In genomic region chr6:28832751-28833291, GRCm38 (mm10) we compare ENCODE assay signal across 9 mouse cellular contexts. TPM values are rescaled to one million over a fixed set of nuclear protein-coding genes. Genes with fewer than 3 reads are reported as not detected.
DNase-seq lines count a peak whose midpoint lies in the region; ATAC-seq and TF ChIP-seq lines count a peak whose summit lies in the region.
"Had no signal": no experiment of that assay in that cellular context is flagged by ENCODE, and none has a peak within 500 bp of the region (broad histone marks: within the 10 kb centered on the region; RNA-seq: fewer than 3 reads in every experiment).

No protein-coding gene starts in this region.

- no peaks in the 10 kb centered on the region for H3K27me3 ChIP-seq in G1E (ENCODE audit: insufficient read depth, low read length)
- peaks cover 19% of the 10 kb centered on the region for H3K27me3 ChIP-seq in heart, embryonic 16.5 days (ENCODE audit: control insufficient read depth, insufficient read depth, low read length)
- H3K27me3 ChIP-seq in midbrain, embryonic 13.5 days, result peaks cover 11% of the 10 kb centered on the region
- H3K27me3 ChIP-seq: CH12.LX had no signal

- TF ChIP-seq CTCF in G1E (IDR thresholded peaks at IDR 0.05; ENCODE audit: low read depth, low read length), result no peak

- peak; percentile 40 for DNase-seq in gastrocnemius, postnatal 10 days
- DNase-seq in gastrocnemius, postnatal 25 days, result no peak
- no peak for DNase-seq in G1E (ENCODE audit: low spot score)
- DNase-seq in left cerebral cortex, postnatal 25 days (ENCODE audit: low spot score in 2 of 2), result peak; percentile 69
- DNase-seq in thymus, postnatal 14 days, result peak; percentile 34

- H3K4me1 ChIP-seq in G1E (ENCODE audit: insufficient read depth, low read depth, low read length), result no peaks in the 10 kb centered on the region
- peaks cover 5% of the 10 kb centered on the region for H3K4me1 ChIP-seq in heart, embryonic 16.5 days (ENCODE audit: control insufficient read depth, insufficient read depth, low read length)
- H3K4me1 ChIP-seq in midbrain, embryonic 13.5 days (replicated peaks), result peaks cover 49% of the 10 kb centered on the region

- intact Hi-C loops in left cerebral cortex, postnatal 25 days (cut with DNase I), result loop anchor here (5.0 kb wide), 1 partner anchor 411 kb away; the partner anchor contains the start of gene Arf5

- WGBS in heart, embryonic 16.5 days, result under 1% methylated on average over 57 of the region's 58 CpGs
- under 1% methylated on average over 49 of the region's 58 CpGs for WGBS in midbrain, embryonic 13.5 days

- H3K4me3 ChIP-seq in G1E (ENCODE audit: low read depth, low read length), result peak overlapping the region; percentile 13; the same call in 1 of the 2 replicates
- peak overlapping the region; percentile 63 for H3K4me3 ChIP-seq in heart, embryonic 16.5 days (ENCODE audit: low read length)
- peak overlapping the region; percentile 85 for H3K4me3 ChIP-seq in midbrain, embryonic 13.5 days (replicated peaks)

- ATAC-seq in G1E (ENCODE audit: extremely low read depth, insufficient number of reproducible peaks, low FRiP score, poor library complexity, severe bottlenecking), result no peak
- peak; percentile 30 for ATAC-seq in common myeloid progenitor, adult 5-6 weeks (replicated peaks; ENCODE audit: low read depth, poor library complexity, severe bottlenecking)
- ATAC-seq in heart, embryonic 16.5 days (replicated peaks; ENCODE audit: extremely low read depth, insufficient read depth, low FRiP score), result peak; percentile 38
- peak; percentile 85 for ATAC-seq in midbrain, embryonic 13.5 days

- peaks cover 69% of the 10 kb centered on the region for H3K36me3 ChIP-seq in G1E (replicated peaks)
- H3K36me3 ChIP-seq in heart, embryonic 16.5 days (ENCODE audit: control insufficient read depth, insufficient read depth), result no peaks in the 10 kb centered on the region
- H3K36me3 ChIP-seq in midbrain, embryonic 13.5 days, result peaks cover 6% of the 10 kb centered on the region

- H3K9me3 ChIP-seq in G1E (replicated peaks), result peaks cover 35% of the 10 kb centered on the region
- H3K9me3 ChIP-seq in heart, embryonic 16.5 days (replicated peaks; ENCODE audit: control insufficient read depth, low read length), result no peaks in the 10 kb centered on the region
- H3K9me3 ChIP-seq in midbrain, embryonic 13.5 days, result no peaks in the 10 kb centered on the region

- no peak overlapping the region for H3K27ac ChIP-seq in heart, embryonic 16.5 days (ENCODE audit: low read length)
- peak overlapping the region; percentile 97 for H3K27ac ChIP-seq in midbrain, embryonic 13.5 days

- H3K4me2 ChIP-seq in heart, embryonic 16.5 days (ENCODE audit: low read depth, low read length), result peak overlapping the region; percentile 98
- H3K4me2 ChIP-seq in midbrain, embryonic 13.5 days (replicated peaks), result peak overlapping the region; percentile 92

- peak overlapping the region; percentile 72 for H3K9ac ChIP-seq in heart, embryonic 16.5 days (ENCODE audit: low read length)
- peak overlapping the region; percentile 96 for H3K9ac ChIP-seq in midbrain, embryonic 13.5 days (replicated peaks)

RNA-seq across cellular contexts. Expression of gene Lrrc4, which starts 1.3 kb away (rescaled TPM):
- total RNA-seq in gastrocnemius, postnatal 10 days (2021), result 1 to 10 TPM; 1.0 to 1.1 TPM
- total RNA-seq in gastrocnemius, postnatal 25 days (2021), result under 1 TPM; 0.19 to 0.49 TPM
- total RNA-seq in G1E (2014; fragmentation: Nextera tagmentation) (not detected in 2 replicates), G1E (2017) (0.11 and 0.35 TPM in 2 replicates)
- not detected in 2 replicates for polyA plus RNA-seq in G1E (2012)
- 0.37 TPM in 1 of 2 replicates, not detected in the other for total RNA-seq in common myeloid progenitor, adult 5-6 weeks (2017)
- polyA plus RNA-seq in heart, embryonic 16.5 days (2015; fragmentation: Nextera tagmentation; extraction: Ambion mirVana), result 0.22 and 0.27 TPM in 2 replicates
- 100 to 1,000 TPM in 1 of 2 experiments, 10 to 100 TPM in 1; 94.7 to 103 TPM for total RNA-seq in left cerebral cortex, postnatal 25 days (2021)
- polyA plus RNA-seq in midbrain, embryonic 13.5 days (2015; fragmentation: Nextera tagmentation; extraction: Ambion mirVana), result 5.1 and 5.3 TPM in 2 replicates

Comparison
In these comparisons a context has a peak if more than half of its experiments do, and no peak if none do; other contexts are left out.
1. DNase-seq: peak in gastrocnemius, postnatal 10 days (single experiment), left cerebral cortex, postnatal 25 days (2 of 2) and thymus, postnatal 14 days (single experiment); none in gastrocnemius, postnatal 25 days (single experiment) and G1E (single experiment).
2. H3K4me3 ChIP-seq: peak in every context shown above with its lines; median percentile 85 in midbrain, embryonic 13.5 days; 63 in heart, embryonic 16.5 days; 13 in G1E.
3. RNA of gene Lrrc4, which starts 1.3 kb away (total RNA-seq): 94.7 to 103 TPM in left cerebral cortex, postnatal 25 days; 1.0 to 1.1 TPM in gastrocnemius, postnatal 10 days, 0.19 to 0.49 TPM in gastrocnemius, postnatal 25 days, 0.37 TPM in common myeloid progenitor, adult 5-6 weeks and 0.11 to 0.35 TPM in G1E; every median in the first group is over 10 times any median in the second.